Mouse (Mus musculus): ENCODE results near the gene Olfr1448. TPM values are rescaled to one million over a fixed set of nuclear protein-coding genes. Genes with fewer than 3 reads are reported as not detected.
"Not testable (repeated sequence)": the region's sequence is repeated elsewhere in the genome, so short reads cannot be mapped to it uniquely, and the experiment has no call there.

The Olfr1448 gene
- polyA plus RNA-seq (2015; fragmentation: Nextera tagmentation; extraction: Ambion mirVana) = not detected in 2 replicates

GRCm38 (mm10) chr19:12924319-12924718, at the start of gene Olfr1448:
TSS of gene Olfr1448 (minus strand) at chr19:12924419.
- no peak for ATAC-seq
- H3K4me3 ChIP-seq (ENCODE audit: low read length) = no peak within 1 kb of the TSS
- no peak within 1 kb of the TSS for H3K4me2 ChIP-seq (ENCODE audit: low read depth, low read length)
- no peak within 1 kb of the TSS for H3K27ac ChIP-seq (ENCODE audit: low read length)
- H3K9me3 ChIP-seq (ENCODE audit: control insufficient read depth, low read length) = no peaks in the 10 kb centered on the region
- WGBS = 74% methylated on average over 1 of the region's 1 CpGs
- no peak within 1 kb of the TSS for H3K9ac ChIP-seq (ENCODE audit: low read depth, low read length)
- H3K36me3 ChIP-seq (ENCODE audit: control insufficient read depth, insufficient read depth, low read length) = no peaks in the 10 kb centered on the region
- no peaks in the 10 kb centered on the region for H3K4me1 ChIP-seq (ENCODE audit: control insufficient read depth, insufficient read depth, low read length)
- H3K27me3 ChIP-seq (replicated peaks; ENCODE audit: control insufficient read depth, insufficient read depth, low read length) = no peaks in the 10 kb centered on the region

GRCm38 (mm10) chr19:12970082-12970481, 45.9 kb upstream of the Olfr1448 start:
- WGBS = 83% methylated on average over 5 of the region's 5 CpGs
- H3K4me2 ChIP-seq (ENCODE audit: low read depth, low read length); H3K27me3 ChIP-seq (replicated peaks; ENCODE audit: control insufficient read depth, insufficient read depth, low read length); H3K27ac ChIP-seq (ENCODE audit: low read length); H3K9ac ChIP-seq (ENCODE audit: low read depth, low read length); H3K9me3 ChIP-seq (ENCODE audit: control insufficient read depth, low read length); H3K4me1 ChIP-seq (ENCODE audit: control insufficient read depth, insufficient read depth, low read length); H3K4me3 ChIP-seq (ENCODE audit: low read length); H3K36me3 ChIP-seq (ENCODE audit: control insufficient read depth, insufficient read depth, low read length); ATAC-seq: not testable (repeated sequence)

- 89% methylated on average over 1 of the region's 1 CpGs for WGBS
- no peak within 1 kb of the TSS for H3K27ac ChIP-seq (ENCODE audit: low read length)
- no peaks in the 10 kb centered on the region for H3K36me3 ChIP-seq (ENCODE audit: control insufficient read depth, insufficient read depth, low read length)
- H3K27me3 ChIP-seq (replicated peaks; ENCODE audit: control insufficient read depth, insufficient read depth, low read length) = no peaks in the 10 kb centered on the region
- no peak for ATAC-seq
- no peaks in the 10 kb centered on the region for H3K4me1 ChIP-seq (ENCODE audit: control insufficient read depth, insufficient read depth, low read length)
- H3K4me2 ChIP-seq (ENCODE audit: low read depth, low read length) = no peak within 1 kb of the TSS
- no peaks in the 10 kb centered on the region for H3K9me3 ChIP-seq (ENCODE audit: control insufficient read depth, low read length)
- H3K4me3 ChIP-seq (ENCODE audit: low read length) = no peak within 1 kb of the TSS
- no peak within 1 kb of the TSS for H3K9ac ChIP-seq (ENCODE audit: low read depth, low read length)
These were observed 25.7 kb upstream of the Olfr1448 start, which contains the start of gene Olfr1450 for GRCm38 (mm10) chr19:12949958-12950357. TSS of gene Olfr1450 (plus strand) at chr19:12950258.

- ATAC-seq = no peak
- Histone ChIP-seq H3K4me1 (ENCODE audit: control insufficient read depth, insufficient read depth, low read length) (no peaks in the 10 kb centered on the region), H3K4me3 (ENCODE audit: low read length) (no peak within 1 kb of the TSS), H3K36me3 (ENCODE audit: control insufficient read depth, insufficient read depth, low read length) (no peaks in the 10 kb centered on the region), H3K9ac (ENCODE audit: low read depth, low read length) (no peak within 1 kb of the TSS), H3K9me3 (ENCODE audit: control insufficient read depth, low read length) (no peaks in the 10 kb centered on the region), H3K27me3 (replicated peaks; ENCODE audit: control insufficient read depth, insufficient read depth, low read length) (no peaks in the 10 kb centered on the region), H3K4me2 (ENCODE audit: low read depth, low read length) (no peak within 1 kb of the TSS), H3K27ac (ENCODE audit: low read length) (no peak within 1 kb of the TSS)
These were observed 6.3 kb upstream of the Olfr1448 start, which contains the start of gene Olfr1449 for GRCm38 (mm10) chr19:12930540-12930939. TSS of gene Olfr1449 (plus strand) at chr19:12930840.

GRCm38 (mm10) chr19:12903643-12904042, 20.6 kb downstream of the Olfr1448 start, which contains the start of gene Olfr1447:
TSS of gene Olfr1447 (minus strand) at chr19:12903743.
- 88% methylated on average over 1 of the region's 1 CpGs for WGBS

GRCm38 (mm10) chr19:12893424-12893823, 30.8 kb downstream of the Olfr1448 start, which contains the start of gene Olfr1446:
TSS of gene Olfr1446 (minus strand) at chr19:12893524.
- Histone ChIP-seq H3K36me3 (ENCODE audit: control insufficient read depth, insufficient read depth, low read length) (no peaks in the 10 kb centered on the region), H3K9ac (ENCODE audit: low read depth, low read length) (no peak within 1 kb of the TSS), H3K27ac (ENCODE audit: low read length) (no peak within 1 kb of the TSS), H3K4me2 (ENCODE audit: low read depth, low read length) (no peak within 1 kb of the TSS), H3K4me1 (ENCODE audit: control insufficient read depth, insufficient read depth, low read length) (no peaks in the 10 kb centered on the region), H3K27me3 (replicated peaks; ENCODE audit: control insufficient read depth, insufficient read depth, low read length) (no peaks in the 10 kb centered on the region), H3K4me3 (ENCODE audit: low read length) (no peak within 1 kb of the TSS), H3K9me3 (ENCODE audit: control insufficient read depth, low read length) (no peaks in the 10 kb centered on the region)
- 77% methylated on average over 1 of the region's 1 CpGs for WGBS
- ATAC-seq = no peak

More at GRCm38 (mm10) chr19:12903643-12904042, 20.6 kb downstream of the Olfr1448 start, which contains the start of gene Olfr1447:
- Histone ChIP-seq H3K36me3 (ENCODE audit: control insufficient read depth, insufficient read depth, low read length) (no peaks in the 10 kb centered on the region), H3K27ac (ENCODE audit: low read length) (no peak within 1 kb of the TSS), H3K4me1 (ENCODE audit: control insufficient read depth, insufficient read depth, low read length) (no peaks in the 10 kb centered on the region), H3K4me3 (ENCODE audit: low read length) (no peak within 1 kb of the TSS), H3K9ac (ENCODE audit: low read depth, low read length) (no peak within 1 kb of the TSS), H3K9me3 (ENCODE audit: control insufficient read depth, low read length) (no peaks in the 10 kb centered on the region), H3K4me2 (ENCODE audit: low read depth, low read length) (no peak within 1 kb of the TSS), H3K27me3 (replicated peaks; ENCODE audit: control insufficient read depth, insufficient read depth, low read length) (no peaks in the 10 kb centered on the region)
- ATAC-seq = no peak

- H3K27me3 ChIP-seq (replicated peaks; ENCODE audit: control insufficient read depth, insufficient read depth, low read length) = no peaks in the 10 kb centered on the region
- no peak for ATAC-seq
- no peak within 1 kb of the TSS for H3K4me3 ChIP-seq (ENCODE audit: low read length)
- H3K4me2 ChIP-seq (ENCODE audit: low read depth, low read length) = no peak within 1 kb of the TSS
- WGBS = 85% methylated on average over 2 of the region's 2 CpGs
- no peaks in the 10 kb centered on the region for H3K4me1 ChIP-seq (ENCODE audit: control insufficient read depth, insufficient read depth, low read length)
- no peaks in the 10 kb centered on the region for H3K36me3 ChIP-seq (ENCODE audit: control insufficient read depth, insufficient read depth, low read length)
- no peak within 1 kb of the TSS for H3K27ac ChIP-seq (ENCODE audit: low read length)
- H3K9me3 ChIP-seq (ENCODE audit: control insufficient read depth, low read length) = no peaks in the 10 kb centered on the region
- no peak within 1 kb of the TSS for H3K9ac ChIP-seq (ENCODE audit: low read depth, low read length)
These were observed 40.7 kb downstream of the Olfr1448 start, which contains the start of gene Olfr1445 for GRCm38 (mm10) chr19:12883555-12883954. TSS of gene Olfr1445 (plus strand) at chr19:12883855.

Other genes with a start within 250 kb of the Olfr1448 start
- gene Olfr1443, start 246.3 kb downstream of the Olfr1448 start, polyA plus RNA-seq (2015; fragmentation: Nextera tagmentation; extraction: Ambion mirVana) = not detected in 2 replicates
- 3.4 and 3.7 TPM in 2 replicates for gene Keg1, start 228.6 kb downstream of the Olfr1448 start, polyA plus RNA-seq (2015; fragmentation: Nextera tagmentation; extraction: Ambion mirVana)
- 0.88 and 1.0 TPM in 2 replicates for gene Cntf, start 158.8 kb downstream of the Olfr1448 start, polyA plus RNA-seq (2015; fragmentation: Nextera tagmentation; extraction: Ambion mirVana)
- gene Zfp91, start 128.3 kb downstream of the Olfr1448 start, polyA plus RNA-seq (2015; fragmentation: Nextera tagmentation; extraction: Ambion mirVana) = 8.7 and 9.5 TPM in 2 replicates
- gene Lpxn, start 128.2 kb downstream of the Olfr1448 start, polyA plus RNA-seq (2015; fragmentation: Nextera tagmentation; extraction: Ambion mirVana) = 2.9 and 3.2 TPM in 2 replicates
- gene Gm5244, start 77.7 kb downstream of the Olfr1448 start, polyA plus RNA-seq (2015; fragmentation: Nextera tagmentation; extraction: Ambion mirVana) = not detected in 2 replicates
- gene Olfr1444, start 67.1 kb downstream of the Olfr1448 start, polyA plus RNA-seq (2015; fragmentation: Nextera tagmentation; extraction: Ambion mirVana) = not detected in 2 replicates
- not detected in 2 replicates for gene Olfr1445, start 40.6 kb downstream of the Olfr1448 start, polyA plus RNA-seq (2015; fragmentation: Nextera tagmentation; extraction: Ambion mirVana)
- gene Olfr1446, start 30.9 kb downstream of the Olfr1448 start, polyA plus RNA-seq (2015; fragmentation: Nextera tagmentation; extraction: Ambion mirVana) = not detected in 2 replicates
- not detected in 2 replicates for gene Olfr1447, start 20.7 kb downstream of the Olfr1448 start, polyA plus RNA-seq (2015; fragmentation: Nextera tagmentation; extraction: Ambion mirVana)
- not detected in 2 replicates for gene Olfr1449, start 6.4 kb upstream of the Olfr1448 start, polyA plus RNA-seq (2015; fragmentation: Nextera tagmentation; extraction: Ambion mirVana)
- not detected in 2 replicates for gene Olfr1450, start 25.8 kb upstream of the Olfr1448 start, polyA plus RNA-seq (2015; fragmentation: Nextera tagmentation; extraction: Ambion mirVana)
- not detected in 2 replicates for gene Olfr1451, start 70.6 kb upstream of the Olfr1448 start, polyA plus RNA-seq (2015; fragmentation: Nextera tagmentation; extraction: Ambion mirVana)
- gene Olfr1453, start 103.9 kb upstream of the Olfr1448 start, polyA plus RNA-seq (2015; fragmentation: Nextera tagmentation; extraction: Ambion mirVana) = not detected in 2 replicates
- gene Olfr1454, start 136.2 kb upstream of the Olfr1448 start, polyA plus RNA-seq (2015; fragmentation: Nextera tagmentation; extraction: Ambion mirVana) = not detected in 2 replicates
- gene Olfr1457, start 173.5 kb upstream of the Olfr1448 start, polyA plus RNA-seq (2015; fragmentation: Nextera tagmentation; extraction: Ambion mirVana) = not detected in 2 replicates
- gene Olfr1458, start 182.4 kb upstream of the Olfr1448 start, polyA plus RNA-seq (2015; fragmentation: Nextera tagmentation; extraction: Ambion mirVana) = not detected in 2 replicates
- gene Olfr1459, start 225.1 kb upstream of the Olfr1448 start, polyA plus RNA-seq (2015; fragmentation: Nextera tagmentation; extraction: Ambion mirVana) = not detected in 2 replicates
- not detected in 2 replicates for gene Olfr1461, start 238.6 kb upstream of the Olfr1448 start, polyA plus RNA-seq (2015; fragmentation: Nextera tagmentation; extraction: Ambion mirVana)

Measured in intestine, embryonic 16.5 days (tissue).